In genomic region chr6:135252728-135253077, GRCm38 (mm10) we compare ENCODE assay signal across 9 mouse cellular contexts. TPM values are rescaled to one million over a fixed set of nuclear protein-coding genes. Genes with fewer than 3 reads are reported as not detected.
DNase-seq lines count a peak whose midpoint lies in the region; ATAC-seq lines count a peak whose summit lies in the region.
"Had no signal": no experiment of that assay in that cellular context is flagged by ENCODE, and none has a peak within 500 bp of the region (broad histone marks: within the 10 kb centered on the region; RNA-seq: fewer than 3 reads in every experiment).

No protein-coding gene starts in this region.

- peak; percentile 85 for ATAC-seq in embryonic facial prominence, embryonic 11.5 days (replicated peaks; ENCODE audit: insufficient number of reproducible peaks, low FRiP score, low TSS enrichment, low read depth)
- peak; percentile 71 for ATAC-seq in megakaryocyte-erythroid progenitor cell, adult 5-6 weeks (replicated peaks; ENCODE audit: low FRiP score, low TSS enrichment, poor library complexity, severe bottlenecking)

- H3K4me3 ChIP-seq in embryonic facial prominence, embryonic 11.5 days (ENCODE audit: low read depth, low read length) = peak overlapping the region; percentile 19

- H3K27me3 ChIP-seq in embryonic facial prominence, embryonic 11.5 days (ENCODE audit: control insufficient read depth, insufficient read depth, low read length) = no peaks in the 10 kb centered on the region; the same call in 1 of the 2 replicates

- peak; percentile 59 for DNase-seq in adipocyte (ENCODE audit: low spot score)
- peak; percentile 85 for DNase-seq in embryonic facial prominence, embryonic 11.5 days (ENCODE audit: low spot score)
- DNase-seq in heart, adult 18-20 months = peak; percentile 89 to 91
- peak; percentile 78 for DNase-seq in kidney, adult 11 months
- DNase-seq in left cerebral cortex, postnatal 25 days (ENCODE audit: low spot score in 2 of 2) = peak; percentile 81 to 86
- DNase-seq in right cerebral cortex, postnatal 36 days (ENCODE audit: low spot score in 2 of 2) = peak; percentile 69 to 70
- DNase-seq in cerebellum, adult 11 months = no peak

- H3K36me3 ChIP-seq in embryonic facial prominence, embryonic 11.5 days (replicated peaks; ENCODE audit: control insufficient read depth, insufficient read depth, low read depth, low read length) = no peaks in the 10 kb centered on the region

- peak overlapping the region; percentile 39 for H3K4me2 ChIP-seq in embryonic facial prominence, embryonic 11.5 days (ENCODE audit: low read depth, low read length)

- H3K27ac ChIP-seq in embryonic facial prominence, embryonic 11.5 days (replicated peaks; ENCODE audit: low read depth, low read length) = peak overlapping the region; percentile 62

- intact Hi-C loops in left cerebral cortex, postnatal 25 days (cut with DNase I) = no loop called here

- H3K4me1 ChIP-seq in embryonic facial prominence, embryonic 11.5 days (ENCODE audit: control insufficient read depth, insufficient read depth, low read length) = peaks cover 3% of the 10 kb centered on the region

- WGBS in embryonic facial prominence, embryonic 11.5 days = 4% methylated on average over 16 of the region's 16 CpGs

- H3K9me3 ChIP-seq in embryonic facial prominence, embryonic 11.5 days (replicated peaks; ENCODE audit: control insufficient read depth, low read length) = no peaks in the 10 kb centered on the region

- peak overlapping the region; percentile 43 for H3K9ac ChIP-seq in embryonic facial prominence, embryonic 11.5 days (replicated peaks; ENCODE audit: low read length)

RNA-seq across cellular contexts. Expression of gene Gsg1, which starts 1.4 kb away (rescaled TPM):
- 0.46 TPM in 1 of 2 replicates, not detected in the other for polyA plus RNA-seq in embryonic facial prominence, embryonic 11.5 days (2014; fragmentation: Nextera tagmentation; extraction: Ambion mirVana)
- total RNA-seq in heart, adult 18-20 months (2021) = under 1 TPM; 0.44 to 0.65 TPM
- not detected for total RNA-seq in left cerebral cortex, postnatal 25 days (2021)
- not detected in 2 replicates for total RNA-seq in megakaryocyte-erythroid progenitor cell, adult 5-6 weeks (2014; fragmentation: Nextera tagmentation)
- not detected in 2 replicates for total RNA-seq in megakaryocyte-erythroid progenitor cell, adult 5-6 weeks (2017)

RNA-seq across cellular contexts. Expression of gene Hebp1, which starts 54.9 kb away (rescaled TPM):
- 3.1 and 3.7 TPM in 2 replicates for polyA plus RNA-seq in embryonic facial prominence, embryonic 11.5 days (2014; fragmentation: Nextera tagmentation; extraction: Ambion mirVana)
- total RNA-seq in heart, adult 18-20 months (2021) = 10 to 100 TPM; 64.7 to 68.9 TPM
- total RNA-seq in left cerebral cortex, postnatal 25 days (2021) = 10 to 100 TPM; 42.6 to 43.9 TPM
- 109 and 112 TPM in 2 replicates for total RNA-seq in megakaryocyte-erythroid progenitor cell, adult 5-6 weeks (2014; fragmentation: Nextera tagmentation)
- 109 and 149 TPM in 2 replicates for total RNA-seq in megakaryocyte-erythroid progenitor cell, adult 5-6 weeks (2017)

RNA-seq across cellular contexts. Expression of gene Fam234b, which starts 54.9 kb away (rescaled TPM):
- polyA plus RNA-seq in embryonic facial prominence, embryonic 11.5 days (2014; fragmentation: Nextera tagmentation; extraction: Ambion mirVana) = 25.0 and 25.2 TPM in 2 replicates
- 1 to 10 TPM; 7.7 to 9.0 TPM for total RNA-seq in heart, adult 18-20 months (2021)
- 100 to 1,000 TPM; 143 to 147 TPM for total RNA-seq in left cerebral cortex, postnatal 25 days (2021)
- 57.4 and 66.3 TPM in 2 replicates for total RNA-seq in megakaryocyte-erythroid progenitor cell, adult 5-6 weeks (2014; fragmentation: Nextera tagmentation)
- total RNA-seq in megakaryocyte-erythroid progenitor cell, adult 5-6 weeks (2017) = 32.6 and 51.1 TPM in 2 replicates

RNA-seq across cellular contexts. Expression of gene Pbp2, which starts 57.5 kb away (rescaled TPM):
- polyA plus RNA-seq in embryonic facial prominence, embryonic 11.5 days (2014; fragmentation: Nextera tagmentation; extraction: Ambion mirVana) = not detected in 2 replicates
- not detected for total RNA-seq in heart, adult 18-20 months (2021)
- under 1 TPM; 0.25 to 0.28 TPM for total RNA-seq in left cerebral cortex, postnatal 25 days (2021)
- not detected in 2 replicates for total RNA-seq in megakaryocyte-erythroid progenitor cell, adult 5-6 weeks (2014; fragmentation: Nextera tagmentation)
- not detected in 2 replicates for total RNA-seq in megakaryocyte-erythroid progenitor cell, adult 5-6 weeks (2017)
- polyA plus RNA-seq: spleen, adult 2 months had no signal
